Mouse (Mus musculus): ENCODE results near the gene Cdk6. TPM values are rescaled to one million over a fixed set of nuclear protein-coding genes. Genes with fewer than 3 reads are reported as not detected.
"Not testable (repeated sequence)": the region's sequence is repeated elsewhere in the genome, so short reads cannot be mapped to it uniquely, and the experiment has no call there.

The Cdk6 gene
- 10 to 100 TPM; 21.7 to 28.0 (median 25.8) TPM for total RNA-seq (2022)

- peak; percentile 31 for DNase-seq
Measured at GRCm38 (mm10) chr5:3341111-3341911, at the start of gene Cdk6. Gene Cdk6 (plus strand): TSS chr5:3341485.

- no peak for DNase-seq
Measured at GRCm38 (mm10) chr5:3293666-3294065, 47.6 kb upstream of the Cdk6 start.

GRCm38 (mm10) chr5:3300801-3301457 is 40.4 kb upstream of the Cdk6 start:
- DNase-seq: peak; percentile 30

- no peak for DNase-seq
Measured at GRCm38 (mm10) chr5:3301535-3301934, 39.8 kb upstream of the Cdk6 start.

- DNase-seq: no peak
Measured at GRCm38 (mm10) chr5:3303876-3304275, 37.4 kb upstream of the Cdk6 start.

- DNase-seq: no peak
Measured at GRCm38 (mm10) chr5:3306146-3306545, 35.1 kb upstream of the Cdk6 start.

GRCm38 (mm10) chr5:3309122-3309521 is 32.2 kb upstream of the Cdk6 start:
- no peak for DNase-seq

- no peak for DNase-seq
Measured at GRCm38 (mm10) chr5:3309587-3309986, 31.7 kb upstream of the Cdk6 start.

- not testable (repeated sequence) for DNase-seq
Measured at GRCm38 (mm10) chr5:3311156-3311555, 30.1 kb upstream of the Cdk6 start.

GRCm38 (mm10) chr5:3317724-3318123 is 23.6 kb upstream of the Cdk6 start:
- not testable (repeated sequence) for DNase-seq

GRCm38 (mm10) chr5:3320225-3320624 is 21.1 kb upstream of the Cdk6 start:
- no peak for DNase-seq

- DNase-seq: no peak
Measured at GRCm38 (mm10) chr5:3322052-3322451, 19.2 kb upstream of the Cdk6 start.

- DNase-seq: no peak
Measured at GRCm38 (mm10) chr5:3324116-3324515, 17.2 kb upstream of the Cdk6 start.

- no peak for DNase-seq
Measured at GRCm38 (mm10) chr5:3329361-3329760, 11.9 kb upstream of the Cdk6 start.

- no peak for DNase-seq
Measured at GRCm38 (mm10) chr5:3330932-3331331, 10.4 kb upstream of the Cdk6 start.

GRCm38 (mm10) chr5:3333019-3333418 is 8.3 kb upstream of the Cdk6 start:
- DNase-seq: not testable (repeated sequence)

GRCm38 (mm10) chr5:3340340-3341058 is 786 bp upstream of the Cdk6 start:
- DNase-seq: not testable (repeated sequence)

- peak; percentile 39 for DNase-seq
Measured at GRCm38 (mm10) chr5:3341931-3342770, 866 bp downstream of the Cdk6 start.

- peak; percentile 34 for DNase-seq
Measured at GRCm38 (mm10) chr5:3342771-3343565, 1.7 kb downstream of the Cdk6 start.

- DNase-seq: peak; percentile 64
Measured at GRCm38 (mm10) chr5:3343566-3344080, 2.3 kb downstream of the Cdk6 start.

- DNase-seq: peak; percentile 82
Measured at GRCm38 (mm10) chr5:3344081-3344631, 2.9 kb downstream of the Cdk6 start.
